Mouse (Mus musculus): ENCODE measurements around the gene Tceal8.

GRCm38 (mm10) chrX:136180897-136181553 lies 8.9 kb upstream of the Tceal8 start:
- TF ChIP-seq POLR2A (IDR thresholded peaks at IDR 0.05; ENCODE audit: borderline replicate concordance, extremely low read depth, insufficient read depth, insufficient read length, poor library complexity, severe bottlenecking) (no peak), CTCF (IDR thresholded peaks at IDR 0.05; ENCODE audit: borderline replicate concordance, extremely low read depth, insufficient read depth, insufficient read length) (no peak)

All from brain, embryonic 14.5 days (tissue).